Mouse (Mus musculus) liver, postnatal 0 days (tissue): ENCODE measurements around the gene Rasl10b. TPM values are rescaled to one million over a fixed set of nuclear protein-coding genes. Genes with fewer than 3 reads are reported as not detected.

Experiments used
- ATAC-seq: fragments of 200-750 bp; cut with Nextera tagmentation; 2 replicates; pipeline ENCODE4 v1.8.0; 2017; ENCODE audit warnings: mild to moderate bottlenecking, moderate library complexity
- DNase-seq: peaks from one replicate; pipeline ENCODE4 v3.0.0-alpha.2; 2016
- H3K27ac ChIP-seq: fragments of 300-500 bp; sonication (generic); 2 replicates; pipeline ENCODE4 v1.5.1; 2014; ENCODE audit warnings: antibody characterized with exemption, moderate library complexity, mild to moderate bottlenecking, low read depth
- H3K27me3 ChIP-seq: fragments of 300-500 bp; sonication (generic); 2 replicates; pipeline ENCODE4 v1.6.1; 2014; ENCODE audit warnings: low read length, control low read depth, mixed read lengths; ENCODE audit not compliant: insufficient read depth
- H3K36me3 ChIP-seq: fragments of 300-500 bp; sonication (generic); replicated peaks from 2 replicates; pipeline ENCODE4 v1.6.1; 2014; ENCODE audit warnings: mild to moderate bottlenecking, control low read depth, low read length, moderate library complexity, mixed read lengths; ENCODE audit not compliant: insufficient read depth
- H3K4me1 ChIP-seq: fragments of 300-500 bp; sonication (generic); 2 replicates; pipeline ENCODE4 v1.6.1; 2014; ENCODE audit warnings: antibody characterized with exemption, mild to moderate bottlenecking, control low read depth; ENCODE audit not compliant: insufficient read depth
- H3K4me2 ChIP-seq: fragments of 300-500 bp; sonication (generic); 2 replicates; pipeline ENCODE4 v1.6.1; 2014; ENCODE audit warnings: low read depth, mild to moderate bottlenecking, low read length, moderate library complexity, mixed read lengths
- H3K4me3 ChIP-seq: fragments of 300-500 bp; sonication (generic); 2 replicates; pipeline ENCODE4 v1.5.1; 2014; ENCODE audit warnings: low read depth, low read length
- H3K9ac ChIP-seq: fragments of 300-500 bp; sonication (generic); replicated peaks from 2 replicates; pipeline ENCODE4 v1.6.1; 2014; ENCODE audit warnings: mild to moderate bottlenecking, moderate library complexity
- H3K9me3 ChIP-seq: fragments of 300-500 bp; sonication (generic); 2 replicates; pipeline ENCODE4 v1.6.1; 2016; ENCODE audit warnings: mild to moderate bottlenecking, control low read depth, low read length, mixed read lengths
- CTCF ChIP-seq: sonication (generic); IDR thresholded peaks from 2 replicates; pipeline ENCODE4 v1.5.1; 2016; ENCODE audit warnings: antibody characterized with exemption, low read depth
- EP300 ChIP-seq: IDR thresholded peaks from 2 replicates; pipeline ENCODE4 v1.6.1; 2016; ENCODE audit warnings: antibody characterized with exemption, low read depth, mild to moderate bottlenecking
- WGBS: fragments of 180-500 bp; shearing (Covaris S2); extraction: QIAGEN DNeasy Blood & Tissue Kit; methylation state at CpG from one replicate; pipeline ENCODE4 v1.1.7; 2014; ENCODE audit not compliant: insufficient replicate concordance; 5-methylcytosine and 5-hydroxymethylcytosine counted together
- polyA plus RNA-seq: library from polyadenylated mRNA; unstranded; fragments of >200 nt; fragmentation: Nextera tagmentation; extraction: Ambion mirVana; gene quantifications from 2 replicates; pipeline ENCODE4 v1.2.1, GENCODE M21; 2015

Gene Rasl10b
- polyA plus RNA-seq, 1 experiment from 2014 or later = not detected

- H3K9me3 ChIP-seq = no peaks in the 10 kb centered on the region
- H3K36me3 ChIP-seq = no peaks in the 10 kb centered on the region
- no peak for ATAC-seq
- TF ChIP-seq EP300 = no peak
- no peak for TF ChIP-seq CTCF
- H3K27ac ChIP-seq = no peak overlapping the region
- whole genome bisulfite sequencing = 15% methylated on average over 11 of the region's 11 CpGs
- H3K9ac ChIP-seq = no peak overlapping the region
- peaks cover 6% of the 10 kb centered on the region; the same call in 1 of the 2 replicates for H3K4me1 ChIP-seq
- H3K4me2 ChIP-seq = peak overlapping the region; percentile 98
- H3K4me3 ChIP-seq = peak overlapping the region; percentile 70
- no peak for DNase-seq
- H3K27me3 ChIP-seq = peaks cover 37% of the 10 kb centered on the region
Observed at GRCm38 (mm10) chr11:83439426-83440060, 30.6 kb downstream of the Rasl10b start.

- H3K4me1 ChIP-seq = peaks cover 9% of the 10 kb centered on the region
- ATAC-seq (peak; percentile 95), DNase-seq (peak; percentile 91)
- H3K4me3 ChIP-seq = peak overlapping the region; percentile 70
- no peaks in the 10 kb centered on the region for H3K9me3 ChIP-seq
- no peaks in the 10 kb centered on the region for H3K36me3 ChIP-seq
- H3K4me2 ChIP-seq = peak overlapping the region; percentile 98
- H3K9ac ChIP-seq = peak overlapping the region; percentile 62
- TF ChIP-seq CTCF (peak; percentile 99), EP300 (no peak)
- H3K27ac ChIP-seq = peak overlapping the region; percentile 36; the same call in 1 of the 2 replicates
- 1% methylated on average over 60 of the region's 75 CpGs for WGBS
- peaks cover 45% of the 10 kb centered on the region for H3K27me3 ChIP-seq
Observed at GRCm38 (mm10) chr11:83440081-83441064, 31.4 kb downstream of the Rasl10b start.

GRCm38 (mm10) chr11:83441235-83441634 lies 32.3 kb downstream of the Rasl10b start:
- H3K4me1 ChIP-seq = peaks cover 9% of the 10 kb centered on the region
- peak overlapping the region; percentile 98 for H3K4me2 ChIP-seq
- DNase-seq = no peak
- no peaks in the 10 kb centered on the region for H3K36me3 ChIP-seq
- 41% methylated on average over 6 of the region's 7 CpGs for WGBS
- H3K9me3 ChIP-seq = no peaks in the 10 kb centered on the region
- peak overlapping the region; percentile 70 for H3K4me3 ChIP-seq
- no peak overlapping the region; the same call in 1 of the 2 replicates for H3K9ac ChIP-seq
- ATAC-seq = no peak
- H3K27me3 ChIP-seq = peaks cover 47% of the 10 kb centered on the region
- TF ChIP-seq EP300 = no peak
- no peak for TF ChIP-seq CTCF
- H3K27ac ChIP-seq = no peak overlapping the region

- Histone ChIP-seq H3K27ac (no peak overlapping the region), H3K9ac (no peak overlapping the region), H3K4me3 (no peak overlapping the region), H3K4me2 (peak overlapping the region; percentile 59), H3K27me3 (peaks cover 47% of the 10 kb centered on the region), H3K4me1 (peaks cover 13% of the 10 kb centered on the region), H3K36me3 (no peaks in the 10 kb centered on the region), H3K9me3 (no peaks in the 10 kb centered on the region)
- ATAC-seq (no peak), DNase-seq (peak; percentile 76)
- peak; percentile 82 for TF ChIP-seq CTCF
- no peak for TF ChIP-seq EP300
- WGBS = 12% methylated on average over 29 of the region's 29 CpGs
Observed at GRCm38 (mm10) chr11:83442596-83443267, 33.8 kb downstream of the Rasl10b start.

DNA sequence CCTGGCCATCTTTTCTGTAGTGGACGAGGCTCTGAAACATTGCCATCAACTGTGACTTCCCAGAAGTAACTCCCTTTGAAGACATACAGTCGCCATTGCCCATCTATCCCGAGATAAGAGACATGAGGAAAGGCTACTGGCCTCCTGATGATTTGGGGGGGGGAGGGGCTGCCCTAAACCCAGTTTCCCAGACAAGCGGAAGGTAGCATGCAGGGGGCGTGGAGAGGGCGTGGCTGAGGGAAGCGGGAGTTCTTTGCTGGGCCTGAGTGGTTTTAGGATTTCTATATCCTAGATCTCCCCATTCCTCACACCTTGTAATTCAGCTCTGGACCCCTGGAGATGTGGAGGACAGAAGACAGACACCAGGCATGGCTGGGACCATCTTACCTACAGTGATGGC lies 34.9 kb downstream of the Rasl10b start:
- Histone ChIP-seq H3K9me3 (no peaks in the 10 kb centered on the region), H3K4me3 (no peak overlapping the region), H3K36me3 (no peaks in the 10 kb centered on the region), H3K4me2 (no peak overlapping the region), H3K27me3 (peaks cover 47% of the 10 kb centered on the region), H3K9ac (no peak overlapping the region), H3K27ac (no peak overlapping the region), H3K4me1 (peaks cover 17% of the 10 kb centered on the region)
- TF ChIP-seq CTCF = no peak
- TF ChIP-seq EP300 = no peak
- DNase-seq (no peak), ATAC-seq (no peak)
- 6% methylated on average over 7 of the region's 7 CpGs for WGBS

GRCm38 (mm10) chr11:83445001-83445400 lies 36.1 kb downstream of the Rasl10b start:
- peak overlapping the region; percentile 37 for H3K4me3 ChIP-seq
- H3K4me2 ChIP-seq = peak overlapping the region; percentile 65
- H3K4me1 ChIP-seq = peaks cover 18% of the 10 kb centered on the region
- no peaks in the 10 kb centered on the region for H3K36me3 ChIP-seq
- DNase-seq = no peak
- TF ChIP-seq CTCF = no peak
- no peak for TF ChIP-seq EP300
- H3K27me3 ChIP-seq = peaks cover 47% of the 10 kb centered on the region
- H3K9ac ChIP-seq = no peak overlapping the region
- no peak for ATAC-seq
- whole genome bisulfite sequencing = 20% methylated on average over 19 of the region's 19 CpGs
- no peak overlapping the region for H3K27ac ChIP-seq
- no peaks in the 10 kb centered on the region for H3K9me3 ChIP-seq
